Mouse (Mus musculus): ENCODE data around the gene Gm13691.
"Not testable (repeated sequence)": the region's sequence is repeated elsewhere in the genome, so short reads cannot be mapped to it uniquely, and the experiment has no call there.

Gene Gm13691

DNA sequence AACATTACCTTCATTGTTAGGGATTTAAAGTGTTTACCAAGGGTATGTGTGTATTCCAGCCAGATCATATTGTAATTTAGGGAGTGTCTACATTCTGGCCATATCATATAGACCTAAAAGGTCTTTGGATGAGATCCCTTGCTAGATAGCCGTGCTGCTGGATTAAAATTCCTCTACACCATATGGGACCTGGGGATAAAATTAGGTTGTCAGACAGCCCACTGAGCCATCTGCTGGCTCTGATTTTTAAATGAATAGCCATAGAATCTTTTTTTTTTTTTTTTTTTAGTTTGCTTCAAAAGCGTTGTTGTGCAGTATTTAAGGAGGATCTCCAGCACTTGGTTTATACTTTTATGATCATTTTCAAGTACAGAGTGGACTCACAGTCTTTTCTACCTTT lies 42.2 kb downstream of the Gm13691 start:
- no peak for DNase-seq (ENCODE audit: low read depth, low spot score)

DNA sequence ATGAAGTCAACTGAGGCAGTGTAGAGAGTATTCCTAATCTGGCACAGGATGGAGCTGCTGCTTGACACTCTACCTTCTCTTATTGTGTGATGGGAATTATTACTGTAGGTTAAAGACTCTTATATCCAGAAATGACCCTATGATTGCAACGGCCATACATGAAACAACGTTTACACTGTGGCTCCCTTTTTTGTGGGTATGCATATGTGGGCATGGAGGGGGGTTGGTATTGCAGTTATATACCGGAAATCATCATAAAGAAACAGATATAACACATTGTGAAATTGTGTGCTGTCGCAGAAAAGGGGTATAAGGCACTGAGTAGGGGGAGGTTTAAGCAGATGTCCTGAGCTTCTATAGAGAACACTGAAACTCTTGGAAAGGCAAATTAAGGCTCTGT lies 45.6 kb downstream of the Gm13691 start:
- DNase-seq (ENCODE audit: low read depth, low spot score) = no peak

DNA sequence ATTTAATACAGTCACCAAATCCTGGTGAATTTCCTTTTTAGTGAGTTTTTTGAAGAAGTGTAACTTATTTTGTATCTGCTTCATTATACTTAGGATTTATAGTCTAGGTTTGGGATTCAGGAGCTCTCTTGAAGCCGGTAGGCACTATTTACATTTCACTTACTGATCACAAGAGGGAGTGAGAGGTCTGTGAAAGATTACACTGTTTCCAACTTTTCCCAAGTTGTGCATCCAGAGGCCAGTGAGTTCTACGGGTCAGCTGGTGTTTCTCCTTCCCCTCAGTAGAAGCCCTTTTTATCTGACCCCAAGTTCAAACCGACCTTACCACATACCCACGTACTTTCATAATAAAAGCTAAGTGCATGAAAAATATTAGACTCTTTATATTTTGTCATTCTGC lies 47.0 kb downstream of the Gm13691 start:
- DNase-seq (ENCODE audit: low read depth, low spot score) = peak; percentile 54

DNA sequence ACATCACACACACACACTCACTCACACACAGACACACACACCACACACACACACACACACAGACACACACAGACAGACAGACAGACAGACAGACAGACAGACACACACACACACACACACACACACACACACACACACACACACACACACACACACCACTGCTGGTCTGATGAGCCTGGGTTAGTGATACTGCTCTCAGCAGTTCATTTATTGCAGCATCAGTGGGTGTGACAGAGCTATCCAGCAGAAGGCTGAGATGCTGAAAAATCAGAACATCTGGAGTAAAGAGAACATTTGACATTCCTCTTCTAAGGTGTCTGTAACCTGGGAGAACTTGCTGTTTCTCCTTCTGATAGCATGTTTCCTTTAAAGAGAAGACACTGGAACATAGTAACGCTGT lies 47.6 kb downstream of the Gm13691 start:
- DNase-seq (ENCODE audit: low read depth, low spot score) = not testable (repeated sequence)

DNA sequence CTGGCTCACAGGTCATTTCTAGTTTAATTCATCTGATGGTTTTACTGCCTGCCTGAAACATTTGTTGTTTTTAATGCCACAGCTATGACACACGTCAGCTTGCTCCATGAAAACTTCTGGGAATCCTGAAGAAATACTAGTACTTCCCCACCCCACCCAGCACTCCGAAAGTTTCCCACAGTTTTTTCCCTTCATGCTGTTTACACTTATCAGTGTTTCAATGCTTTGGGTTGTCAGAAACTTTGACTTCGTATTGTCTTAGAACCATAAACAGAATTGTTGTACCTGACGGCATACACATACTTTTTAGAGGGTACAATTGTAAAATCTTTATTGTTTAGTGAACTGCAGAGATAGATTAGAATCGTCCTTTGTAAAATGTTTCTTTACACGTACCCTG lies 48.9 kb downstream of the Gm13691 start:
- DNase-seq (ENCODE audit: low read depth, low spot score) = no peak

Data from mesoderm, embryonic 11.5 days (tissue).